Mouse (Mus musculus) liver, adult 2 months (tissue): ENCODE results near the gene Prickle2.

Source experiments
- CTCF ChIP-seq: fragments of 200-500 bp; IDR thresholded peaks from 2 replicates; pipeline ENCODE4 v1.5.1; 2011; ENCODE audit warnings: low read depth, low read length, control low read depth
- POLR2A ChIP-seq: fragments of 200-500 bp; IDR thresholded peaks from 2 replicates; pipeline ENCODE4 v1.6.1; 2011; ENCODE audit warnings: low read length, control low read depth; ENCODE audit not compliant: insufficient read depth; ENCODE audit errors: extremely low read depth

GRCm38 (mm10) chr6:92409788-92410187 is 296.2 kb downstream of the Prickle2 start:
- TF ChIP-seq CTCF (no peak), POLR2A (no peak)
